Mouse (Mus musculus): ENCODE measurements around the gene Bach2. TPM values are rescaled to one million over a fixed set of nuclear protein-coding genes. Genes with fewer than 3 reads are reported as not detected.

Bach2 gene
- polyA plus RNA-seq, 1 experiment from 2014 or later: 8.2 TPM

DNA sequence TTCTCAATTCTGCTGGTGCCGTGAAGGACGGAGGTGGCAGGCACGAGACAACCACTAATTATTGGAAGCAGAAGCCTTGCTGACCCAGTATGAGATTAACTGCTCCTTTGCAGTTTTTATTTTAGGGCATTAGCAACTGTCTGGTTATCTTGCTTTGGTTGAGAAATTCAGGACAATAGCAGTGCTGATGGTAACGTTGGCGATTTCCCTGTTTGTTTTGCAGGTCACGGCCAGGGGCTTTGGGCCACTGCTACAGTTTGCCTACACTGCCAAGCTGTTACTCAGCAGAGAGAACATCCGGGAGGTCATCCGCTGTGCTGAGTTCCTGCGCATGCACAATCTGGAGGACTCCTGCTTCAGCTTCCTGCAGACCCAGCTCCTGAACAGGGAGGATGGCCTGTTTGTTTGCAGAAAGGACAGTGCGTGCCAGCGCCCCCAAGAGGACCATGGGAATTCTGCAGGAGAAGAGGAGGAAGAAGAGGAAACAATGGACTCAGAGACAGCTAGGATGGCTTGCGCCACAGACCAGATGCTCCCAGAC lies 323.0 kb downstream of the Bach2 start:
- H3K9me3 ChIP-seq (ENCODE audit: control insufficient read depth, low read length): no peaks in the 10 kb centered on the region; the same call in 1 of the 2 replicates
- H3K4me1 ChIP-seq (ENCODE audit: control insufficient read depth in 2 of 2, insufficient read depth in 2 of 2, low read length in 2 of 2): peaks cover 6 to 14% of the 10 kb centered on the region in 2 experiments; a peak in 3 of 4 replicates
- H3K9ac ChIP-seq (ENCODE audit: low read length): no peak overlapping the region
- WGBS: 48% methylated on average over 12 of the region's 12 CpGs
- H3K27me3 ChIP-seq (ENCODE audit: control insufficient read depth, insufficient read depth, low read length): no peaks in the 10 kb centered on the region
- H3K27ac ChIP-seq (replicated peaks in 1 of 2; ENCODE audit: control insufficient read depth in 1 of 2, insufficient read depth in 1 of 2, low read depth in 2 of 2, low read length in 2 of 2): peak overlapping the region; percentile 28 to 64; a peak in 2 of 4 replicates
- H3K4me3 ChIP-seq (ENCODE audit: control insufficient read depth in 1 of 2, insufficient read depth in 1 of 2, low read depth in 1 of 2, low read length in 2 of 2): no peak overlapping the region
- ATAC-seq (ENCODE audit: insufficient number of reproducible peaks, insufficient read depth, low FRiP score, low read depth): no peak
- H3K4me2 ChIP-seq (ENCODE audit: low read length): no peak overlapping the region
- peaks cover 20% of the 10 kb centered on the region for H3K36me3 ChIP-seq (ENCODE audit: control insufficient read depth, insufficient read depth, low read length)

DNA sequence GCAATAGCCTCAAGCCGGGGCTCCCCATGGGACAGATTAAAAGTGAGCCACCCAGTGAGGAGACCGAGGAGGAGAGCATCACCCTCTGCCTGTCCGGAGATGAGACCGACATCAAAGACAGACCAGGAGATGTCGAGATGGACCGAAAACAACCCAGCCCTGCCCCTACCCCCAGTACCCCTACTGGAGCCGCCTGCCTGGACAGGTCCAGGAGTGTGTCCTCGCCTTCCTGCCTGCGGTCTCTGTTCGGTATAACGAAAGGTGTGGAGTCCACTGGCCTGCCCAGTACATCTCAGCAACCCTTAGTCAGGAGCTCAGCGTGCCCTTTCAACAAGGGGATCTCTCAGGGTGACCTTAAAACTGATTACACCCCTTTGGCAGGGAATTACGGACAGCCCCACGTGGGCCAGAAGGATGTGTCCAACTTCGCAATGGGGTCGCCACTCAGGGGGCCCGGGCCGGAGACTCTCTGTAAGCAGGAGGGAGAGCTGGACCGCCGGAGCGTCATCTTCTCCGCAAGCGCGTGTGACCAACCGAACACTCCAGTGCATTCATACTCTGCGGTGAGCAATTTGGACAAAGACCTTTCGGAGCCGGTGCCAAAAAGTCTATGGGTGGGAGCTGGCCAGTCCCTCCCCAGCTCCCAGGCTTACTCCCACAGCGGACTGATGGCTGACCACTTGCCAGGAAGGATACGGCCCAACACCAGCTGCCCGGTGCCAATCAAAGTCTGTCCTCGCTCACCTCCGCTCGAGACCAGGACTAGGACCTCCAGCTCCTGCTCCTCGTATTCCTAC lies 323.9 kb downstream of the Bach2 start:
- no peak overlapping the region for H3K9ac ChIP-seq (ENCODE audit: low read length)
- H3K4me2 ChIP-seq (ENCODE audit: low read length): no peak overlapping the region
- H3K4me1 ChIP-seq (ENCODE audit: control insufficient read depth in 2 of 2, insufficient read depth in 2 of 2, low read length in 2 of 2): peaks cover 6 to 14% of the 10 kb centered on the region in 2 experiments; a peak in 3 of 4 replicates
- no peak for ATAC-seq (ENCODE audit: insufficient number of reproducible peaks, insufficient read depth, low FRiP score, low read depth)
- no peak overlapping the region for H3K4me3 ChIP-seq (ENCODE audit: control insufficient read depth in 1 of 2, insufficient read depth in 1 of 2, low read depth in 1 of 2, low read length in 2 of 2)
- WGBS: 94% methylated on average over 35 of the region's 35 CpGs
- no peaks in the 10 kb centered on the region for H3K27me3 ChIP-seq (ENCODE audit: control insufficient read depth, insufficient read depth, low read length)
- H3K9me3 ChIP-seq (ENCODE audit: control insufficient read depth, low read length): no peaks in the 10 kb centered on the region; the same call in 1 of the 2 replicates
- no peak overlapping the region for H3K27ac ChIP-seq (replicated peaks in 1 of 2; ENCODE audit: control insufficient read depth in 1 of 2, insufficient read depth in 1 of 2, low read depth in 2 of 2, low read length in 2 of 2)
- peaks cover 20% of the 10 kb centered on the region for H3K36me3 ChIP-seq (ENCODE audit: control insufficient read depth, insufficient read depth, low read length)

DNA sequence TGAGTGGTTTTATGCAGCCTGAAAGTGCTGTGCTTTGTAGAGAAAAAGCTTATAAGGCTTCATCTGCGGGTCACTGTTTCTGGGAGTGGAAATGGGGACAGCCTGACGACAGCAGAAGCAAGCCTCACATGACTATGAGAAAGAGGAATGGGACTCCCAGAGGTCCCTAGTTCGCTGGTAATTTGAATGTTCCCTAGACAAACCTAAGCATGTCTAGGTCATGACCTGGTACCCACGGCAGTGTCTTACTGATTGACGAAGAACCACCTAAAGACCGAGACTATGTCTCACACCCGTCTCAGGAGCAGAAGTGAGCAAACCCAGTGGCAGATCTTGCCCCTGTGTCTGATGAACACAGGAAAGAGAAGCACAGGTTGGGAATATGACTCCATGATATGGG lies 325.8 kb downstream of the Bach2 start:
- H3K9ac ChIP-seq (ENCODE audit: low read length): no peak overlapping the region
- ATAC-seq (ENCODE audit: insufficient number of reproducible peaks, insufficient read depth, low FRiP score, low read depth): no peak
- H3K4me2 ChIP-seq (ENCODE audit: low read length): no peak overlapping the region
- H3K4me1 ChIP-seq (ENCODE audit: control insufficient read depth in 2 of 2, insufficient read depth in 2 of 2, low read length in 2 of 2): peaks cover 6 to 14% of the 10 kb centered on the region in 2 experiments; a peak in 3 of 4 replicates
- H3K27ac ChIP-seq (replicated peaks in 1 of 2; ENCODE audit: control insufficient read depth in 1 of 2, insufficient read depth in 1 of 2, low read depth in 2 of 2, low read length in 2 of 2): 0 out of 4 replicates have a peak overlapping the region, but pooled peaks of 1 of the 2 experiments have one; percentile 9
- 82% methylated on average over 7 of the region's 7 CpGs for WGBS
- H3K4me3 ChIP-seq (ENCODE audit: control insufficient read depth in 1 of 2, insufficient read depth in 1 of 2, low read depth in 1 of 2, low read length in 2 of 2): no peak overlapping the region
- H3K27me3 ChIP-seq (ENCODE audit: control insufficient read depth, insufficient read depth, low read length): no peaks in the 10 kb centered on the region
- H3K36me3 ChIP-seq (ENCODE audit: control insufficient read depth, insufficient read depth, low read length): peaks cover 20% of the 10 kb centered on the region
- no peaks in the 10 kb centered on the region; the same call in 1 of the 2 replicates for H3K9me3 ChIP-seq (ENCODE audit: control insufficient read depth, low read length)

DNA sequence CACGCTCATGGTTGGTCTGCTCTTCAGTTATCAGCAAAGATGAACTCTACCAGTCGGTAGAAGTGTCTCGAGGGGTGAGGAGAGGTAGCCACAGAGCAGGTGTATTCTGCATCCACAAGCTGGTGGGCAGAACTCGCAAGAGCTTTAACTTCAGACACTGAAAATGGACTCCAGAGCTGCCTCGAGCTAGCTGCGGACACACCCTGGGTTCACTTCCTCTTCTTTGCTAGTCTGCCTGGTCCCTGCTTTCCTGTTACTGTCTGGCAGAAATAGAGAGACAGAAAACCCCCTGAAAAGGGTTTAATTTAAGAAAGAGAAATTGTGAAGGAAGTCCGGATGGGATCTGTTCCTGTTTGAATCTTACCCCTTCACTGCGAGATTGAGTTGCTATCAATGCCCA lies 326.3 kb downstream of the Bach2 start:
- Histone ChIP-seq H3K9me3 (ENCODE audit: control insufficient read depth, low read length) (no peaks in the 10 kb centered on the region; the same call in 1 of the 2 replicates), H3K36me3 (ENCODE audit: control insufficient read depth, insufficient read depth, low read length) (peaks cover 20% of the 10 kb centered on the region), H3K9ac (ENCODE audit: low read length) (no peak overlapping the region), H3K4me2 (ENCODE audit: low read length) (no peak overlapping the region), H3K27ac (replicated peaks in 1 of 2; ENCODE audit: control insufficient read depth in 1 of 2, insufficient read depth in 1 of 2, low read depth in 2 of 2, low read length in 2 of 2) (0 out of 4 replicates have a peak overlapping the region, but pooled peaks of 1 of the 2 experiments have one; percentile 9), H3K4me1 (ENCODE audit: control insufficient read depth in 2 of 2, insufficient read depth in 2 of 2, low read length in 2 of 2) (peaks cover 6 to 14% of the 10 kb centered on the region in 2 experiments; a peak in 3 of 4 replicates), H3K27me3 (ENCODE audit: control insufficient read depth, insufficient read depth, low read length) (no peaks in the 10 kb centered on the region), H3K4me3 (ENCODE audit: control insufficient read depth in 1 of 2, insufficient read depth in 1 of 2, low read depth in 1 of 2, low read length in 2 of 2) (no peak overlapping the region)
- WGBS: 77% methylated on average over 8 of the region's 8 CpGs
- ATAC-seq (ENCODE audit: insufficient number of reproducible peaks, insufficient read depth, low FRiP score, low read depth): no peak

DNA sequence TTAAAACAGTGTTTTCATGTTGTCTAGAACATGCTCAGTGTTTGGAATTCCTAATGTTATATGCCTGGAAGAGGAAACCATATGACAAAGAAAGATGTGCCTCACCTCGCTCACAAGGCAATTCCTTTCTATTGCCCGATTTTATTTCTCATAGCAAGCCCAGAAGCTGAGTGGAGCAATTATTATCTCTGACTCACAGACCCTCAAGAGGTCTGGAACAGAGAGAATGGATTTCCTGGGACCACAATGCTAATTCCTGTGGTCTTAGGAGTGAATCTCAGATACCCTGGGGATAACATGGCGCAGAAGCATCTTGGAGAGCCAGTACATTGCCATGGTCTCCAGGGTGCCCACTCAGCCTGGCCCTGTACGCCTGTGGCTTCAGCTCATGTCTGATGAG lies 330.4 kb downstream of the Bach2 start:
- peaks cover 7% of the 10 kb centered on the region; the same call in 1 of the 2 replicates for H3K36me3 ChIP-seq (ENCODE audit: control insufficient read depth, insufficient read depth, low read length)
- no peaks in the 10 kb centered on the region for H3K27me3 ChIP-seq (ENCODE audit: control insufficient read depth, insufficient read depth, low read length)
- no peaks in the 10 kb centered on the region; the same call in 1 of the 2 replicates for H3K9me3 ChIP-seq (ENCODE audit: control insufficient read depth, low read length)
- WGBS: 78% methylated on average over 4 of the region's 4 CpGs
- H3K4me1 ChIP-seq (ENCODE audit: control insufficient read depth in 2 of 2, insufficient read depth in 2 of 2, low read length in 2 of 2): no peaks in the 10 kb centered on the region
- H3K4me3 ChIP-seq (ENCODE audit: control insufficient read depth in 1 of 2, insufficient read depth in 1 of 2, low read depth in 1 of 2, low read length in 2 of 2): no peak overlapping the region
- H3K27ac ChIP-seq (replicated peaks in 1 of 2; ENCODE audit: control insufficient read depth in 1 of 2, insufficient read depth in 1 of 2, low read depth in 2 of 2, low read length in 2 of 2): no peak overlapping the region
- no peak for ATAC-seq (ENCODE audit: insufficient number of reproducible peaks, insufficient read depth, low FRiP score, low read depth)
- H3K9ac ChIP-seq (ENCODE audit: low read length): no peak overlapping the region
- no peak overlapping the region for H3K4me2 ChIP-seq (ENCODE audit: low read length)

DNA sequence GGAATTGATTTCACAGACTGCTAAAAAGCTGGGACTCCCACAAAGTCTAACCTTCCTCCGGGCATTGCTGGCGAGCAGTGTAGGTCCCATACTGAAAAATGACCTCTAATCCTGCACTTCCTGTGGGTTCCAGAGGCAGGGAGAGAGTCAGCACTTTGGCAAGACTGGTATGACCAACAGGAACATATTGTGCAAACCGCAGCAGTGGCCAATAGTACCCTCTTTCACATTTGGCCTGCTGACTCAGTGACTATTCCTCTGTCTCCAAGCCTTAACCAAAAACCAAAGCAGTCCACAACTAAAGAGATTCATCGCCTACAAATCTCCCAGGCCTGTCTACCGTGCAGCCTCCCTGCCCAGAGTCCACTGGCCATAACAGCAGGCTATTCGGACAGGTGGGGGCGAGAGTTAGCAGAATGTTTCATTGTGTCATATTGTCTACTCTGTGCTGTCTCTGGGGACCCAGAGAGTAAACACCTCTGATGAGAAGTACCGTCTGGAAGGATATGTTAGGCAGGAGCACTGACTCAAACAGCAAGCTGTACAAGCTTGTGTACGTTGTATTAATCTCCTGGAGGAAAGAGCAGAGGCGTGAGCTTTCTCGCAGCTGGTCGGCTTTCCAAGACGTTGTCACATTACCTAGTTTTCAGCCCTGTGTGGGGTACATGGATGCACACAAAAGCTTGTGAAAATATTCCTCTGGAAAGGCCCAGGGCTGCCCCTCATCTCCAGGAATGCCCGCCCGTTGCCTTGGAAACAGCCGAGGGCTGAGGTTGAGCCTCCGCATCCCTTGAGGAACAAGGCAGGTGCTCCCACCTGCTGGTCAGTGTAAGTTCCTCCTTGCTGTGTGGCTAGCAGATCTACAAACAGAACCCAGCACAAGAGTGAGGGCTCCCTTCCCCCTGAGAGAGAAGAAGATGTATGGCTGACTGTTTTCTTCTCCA lies 331.7 kb downstream of the Bach2 start:
- Histone ChIP-seq H3K9ac (ENCODE audit: low read length) (no peak overlapping the region), H3K27me3 (ENCODE audit: control insufficient read depth, insufficient read depth, low read length) (no peaks in the 10 kb centered on the region), H3K27ac (replicated peaks in 1 of 2; ENCODE audit: control insufficient read depth in 1 of 2, insufficient read depth in 1 of 2, low read depth in 2 of 2, low read length in 2 of 2) (no peak overlapping the region), H3K4me2 (ENCODE audit: low read length) (no peak overlapping the region), H3K4me3 (ENCODE audit: control insufficient read depth in 1 of 2, insufficient read depth in 1 of 2, low read depth in 1 of 2, low read length in 2 of 2) (no peak overlapping the region), H3K4me1 (ENCODE audit: control insufficient read depth in 2 of 2, insufficient read depth in 2 of 2, low read length in 2 of 2) (no peaks in the 10 kb centered on the region), H3K36me3 (ENCODE audit: control insufficient read depth, insufficient read depth, low read length) (no peaks in the 10 kb centered on the region; the same call in 1 of the 2 replicates), H3K9me3 (ENCODE audit: control insufficient read depth, low read length) (no peaks in the 10 kb centered on the region; the same call in 1 of the 2 replicates)
- 78% methylated on average over 17 of the region's 17 CpGs for WGBS
- ATAC-seq (ENCODE audit: insufficient number of reproducible peaks, insufficient read depth, low FRiP score, low read depth): no peak

DNA sequence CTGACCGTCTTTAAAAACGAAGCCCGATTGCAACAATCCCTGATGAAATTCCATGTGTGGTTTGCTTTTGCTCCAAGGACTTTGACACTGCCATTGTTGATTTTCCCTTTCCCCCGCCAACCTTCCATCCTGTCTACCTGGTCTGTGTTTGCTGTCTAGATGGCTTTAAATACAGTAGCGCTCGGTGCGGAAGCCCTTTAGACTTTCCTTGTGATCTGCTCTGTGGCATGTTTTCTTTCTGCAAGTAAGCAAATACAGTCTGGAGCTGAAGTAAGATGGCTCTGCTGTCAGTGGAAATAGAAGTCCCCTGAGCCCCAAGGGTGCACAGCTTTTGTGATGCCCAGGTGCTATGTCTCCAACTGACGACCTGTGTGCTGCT lies 332.3 kb downstream of the Bach2 start:
- no peak for ATAC-seq (ENCODE audit: insufficient number of reproducible peaks, insufficient read depth, low FRiP score, low read depth)
- 74% methylated on average over 8 of the region's 8 CpGs for WGBS

More for the DNA sequence above, 332.3 kb downstream of the Bach2 start:
- Histone ChIP-seq H3K27ac (replicated peaks in 1 of 2; ENCODE audit: control insufficient read depth in 1 of 2, insufficient read depth in 1 of 2, low read depth in 2 of 2, low read length in 2 of 2) (no peak overlapping the region; a peak in 1 of 4 replicates), H3K36me3 (ENCODE audit: control insufficient read depth, insufficient read depth, low read length) (peaks cover 2% of the 10 kb centered on the region; the same call in 1 of the 2 replicates), H3K27me3 (ENCODE audit: control insufficient read depth, insufficient read depth, low read length) (no peaks in the 10 kb centered on the region), H3K9ac (ENCODE audit: low read length) (no peak overlapping the region), H3K4me3 (ENCODE audit: control insufficient read depth in 1 of 2, insufficient read depth in 1 of 2, low read depth in 1 of 2, low read length in 2 of 2) (no peak overlapping the region), H3K9me3 (ENCODE audit: control insufficient read depth, low read length) (no peaks in the 10 kb centered on the region; the same call in 1 of the 2 replicates), H3K4me2 (ENCODE audit: low read length) (no peak overlapping the region), H3K4me1 (ENCODE audit: control insufficient read depth in 2 of 2, insufficient read depth in 2 of 2, low read length in 2 of 2) (no peaks in the 10 kb centered on the region)
